Mouse (Mus musculus): ENCODE measurements around the gene Tmem38a. TPM values are rescaled to one million over a fixed set of nuclear protein-coding genes. Genes with fewer than 3 reads are reported as not detected.
A peak's percentile ranks its signal among the peaks of the same experiment; 100 is the strongest.

The Tmem38a gene
- 40.2 and 46.0 TPM in 2 replicates for total RNA-seq (2014; rRNA removed)
- 26.3 and 37.8 TPM in 2 replicates for polyA plus RNA-seq (2015; fragmentation: Nextera tagmentation; extraction: Ambion mirVana)

GRCm38 (mm10) chr8:72571611-72572473 is at the start of gene Tmem38a:
Gene Tmem38a, plus strand, starts transcription at chr8:72572055.
- H3K4me2 ChIP-seq (ENCODE audit: low read depth), result peak within 1 kb of the TSS; percentile 91
- peaks cover 13% of the 10 kb centered on the region for H3K4me1 ChIP-seq (ENCODE audit: insufficient read depth)
- peaks cover 22% of the 10 kb centered on the region for H3K36me3 ChIP-seq (ENCODE audit: insufficient read depth)
- no peak for TF ChIP-seq CTCF (IDR thresholded peaks at IDR 0.05; ENCODE audit: low read depth)
- no peaks in the 10 kb centered on the region for H3K9me3 ChIP-seq (ENCODE audit: low read length)
- no peaks in the 10 kb centered on the region for H3K27me3 ChIP-seq (ENCODE audit: insufficient read depth, low read length)
- WGBS, result under 1% methylated on average over 42 of the region's 45 CpGs
- H3K27ac ChIP-seq (ENCODE audit: low read depth, low read length), result peak within 1 kb of the TSS; percentile 81
- H3K9ac ChIP-seq, result peak within 1 kb of the TSS; percentile 62
- peak within 1 kb of the TSS; percentile 70 for H3K4me3 ChIP-seq (ENCODE audit: low read depth, low read length)
- peak; percentile 34 for ATAC-seq
- peak; percentile 68 for DNase-seq

GRCm38 (mm10) chr8:72532103-72532502 is 39.8 kb upstream of the Tmem38a start:
- H3K4me1 ChIP-seq (ENCODE audit: insufficient read depth), result no peaks in the 10 kb centered on the region
- no peak for ATAC-seq
- H3K9me3 ChIP-seq (ENCODE audit: low read length), result no peaks in the 10 kb centered on the region
- H3K27ac ChIP-seq (ENCODE audit: low read depth, low read length), result no peak overlapping the region
- no peaks in the 10 kb centered on the region for H3K27me3 ChIP-seq (ENCODE audit: insufficient read depth, low read length)
- no peak for TF ChIP-seq CTCF (IDR thresholded peaks at IDR 0.05; ENCODE audit: low read depth)
- no peak overlapping the region for H3K4me2 ChIP-seq (ENCODE audit: low read depth)
- no peak for DNase-seq
- H3K36me3 ChIP-seq (ENCODE audit: insufficient read depth), result no peaks in the 10 kb centered on the region
- 97% methylated on average over 1 of the region's 1 CpGs for WGBS
- H3K4me3 ChIP-seq (ENCODE audit: low read depth, low read length), result no peak overlapping the region
- H3K9ac ChIP-seq, result no peak overlapping the region

GRCm38 (mm10) chr8:72534888-72535287 is 37.0 kb upstream of the Tmem38a start:
- Histone ChIP-seq H3K9me3 (ENCODE audit: low read length) (no peaks in the 10 kb centered on the region), H3K27ac (ENCODE audit: low read depth, low read length) (no peak overlapping the region), H3K4me1 (ENCODE audit: insufficient read depth) (0 out of 2 replicates have a peak, but pooled peaks cover 5% of the 10 kb centered on the region), H3K27me3 (ENCODE audit: insufficient read depth, low read length) (no peaks in the 10 kb centered on the region), H3K4me3 (ENCODE audit: low read depth, low read length) (no peak overlapping the region), H3K9ac (no peak overlapping the region), H3K36me3 (ENCODE audit: insufficient read depth) (no peaks in the 10 kb centered on the region), H3K4me2 (ENCODE audit: low read depth) (no peak overlapping the region)
- no peak for DNase-seq
- 97% methylated on average over 3 of the region's 3 CpGs for WGBS
- TF ChIP-seq CTCF (IDR thresholded peaks at IDR 0.05; ENCODE audit: low read depth), result no peak
- no peak for ATAC-seq

- no peaks in the 10 kb centered on the region; the same call in 1 of the 2 replicates for H3K36me3 ChIP-seq (ENCODE audit: insufficient read depth)
- DNase-seq (no peak), ATAC-seq (no peak)
- H3K27me3 ChIP-seq (ENCODE audit: insufficient read depth, low read length), result no peaks in the 10 kb centered on the region
- H3K27ac ChIP-seq (ENCODE audit: low read depth, low read length), result no peak overlapping the region
- no peak overlapping the region for H3K4me3 ChIP-seq (ENCODE audit: low read depth, low read length)
- no peak overlapping the region for H3K9ac ChIP-seq
- H3K4me2 ChIP-seq (ENCODE audit: low read depth), result no peak overlapping the region
- TF ChIP-seq CTCF (IDR thresholded peaks at IDR 0.05; ENCODE audit: low read depth), result no peak; the same call in 1 of the 2 replicates
- H3K9me3 ChIP-seq (ENCODE audit: low read length), result no peaks in the 10 kb centered on the region
- H3K4me1 ChIP-seq (ENCODE audit: insufficient read depth), result 0 out of 2 replicates have a peak, but pooled peaks cover 5% of the 10 kb centered on the region
Observed at GRCm38 (mm10) chr8:72539234-72539633, 32.6 kb upstream of the Tmem38a start.

GRCm38 (mm10) chr8:72547122-72547801 is 24.6 kb upstream of the Tmem38a start:
- Histone ChIP-seq H3K9ac (peak overlapping the region; percentile 85), H3K36me3 (ENCODE audit: insufficient read depth) (no peaks in the 10 kb centered on the region; the same call in 1 of the 2 replicates), H3K9me3 (ENCODE audit: low read length) (no peaks in the 10 kb centered on the region), H3K4me2 (ENCODE audit: low read depth) (peak overlapping the region; percentile 81), H3K4me3 (ENCODE audit: low read depth, low read length) (peak overlapping the region; percentile 94), H3K4me1 (ENCODE audit: insufficient read depth) (peaks cover 15% of the 10 kb centered on the region; the same call in 1 of the 2 replicates), H3K27me3 (ENCODE audit: insufficient read depth, low read length) (no peaks in the 10 kb centered on the region), H3K27ac (ENCODE audit: low read depth, low read length) (peak overlapping the region; percentile 90)
- DNase-seq, result peak; percentile 11
- no peak for TF ChIP-seq CTCF (IDR thresholded peaks at IDR 0.05; ENCODE audit: low read depth)
- no peak for ATAC-seq
- 3% methylated on average over 27 of the region's 27 CpGs for WGBS

- Histone ChIP-seq H3K9ac (peak within 1 kb of the TSS; percentile 85), H3K27me3 (ENCODE audit: insufficient read depth, low read length) (no peaks in the 10 kb centered on the region), H3K4me3 (ENCODE audit: low read depth, low read length) (peak within 1 kb of the TSS; percentile 94), H3K27ac (ENCODE audit: low read depth, low read length) (peak within 1 kb of the TSS; percentile 90), H3K9me3 (ENCODE audit: low read length) (no peaks in the 10 kb centered on the region), H3K4me1 (ENCODE audit: insufficient read depth) (peaks cover 15% of the 10 kb centered on the region; the same call in 1 of the 2 replicates), H3K36me3 (ENCODE audit: insufficient read depth) (no peaks in the 10 kb centered on the region; the same call in 1 of the 2 replicates), H3K4me2 (ENCODE audit: low read depth) (peak within 1 kb of the TSS; percentile 81)
- ATAC-seq (peak; percentile 98), DNase-seq (peak; percentile 99)
- WGBS, result 3% methylated on average over 73 of the region's 92 CpGs
- TF ChIP-seq CTCF (IDR thresholded peaks at IDR 0.05; ENCODE audit: low read depth), result peak; percentile 38
Observed at GRCm38 (mm10) chr8:72547802-72548643, 23.8 kb upstream of the Tmem38a start, which contains the start of gene Med26. Gene Med26, minus strand, starts transcription at chr8:72548270.

Data from forebrain, postnatal 0 days (tissue).